Mouse (Mus musculus) bone marrow macrophage, adult 2 months (primary cell): ENCODE measurements around the gene Olfr1218.

Source experiments
- CTCF ChIP-seq: IDR thresholded peaks from 2 replicates; pipeline ENCODE4 v1.5.1; 2012; ENCODE audit warnings: low read depth, mild to moderate bottlenecking, low read length, moderate library complexity
- POLR2A ChIP-seq: IDR thresholded peaks from 2 replicates; pipeline ENCODE4 v1.6.1; 2012; ENCODE audit warnings: mild to moderate bottlenecking, low read depth, low read length, borderline replicate concordance

- no peak for TF ChIP-seq CTCF
- TF ChIP-seq POLR2A = no peak
Observed at GRCm38 (mm10) chr2:89093848-89094247, 32.9 kb upstream of the Olfr1218 start.
